Mouse (Mus musculus) embryonic facial prominence, embryonic 11.5 days (tissue): ENCODE measurements around the gene Dvl3. TPM values are rescaled to one million over a fixed set of nuclear protein-coding genes. Genes with fewer than 3 reads are reported as not detected.

ENCODE experiments used
- ATAC-seq: fragments of 200-750 bp; cut with Nextera tagmentation; replicated peaks from 2 replicates; pipeline ENCODE4 v1.8.0; 2017; ENCODE audit warnings: low read depth; ENCODE audit not compliant: insufficient number of reproducible peaks, low FRiP score, low TSS enrichment
- DNase-seq: peaks from one replicate; pipeline ENCODE4 v3.0.0-alpha.2; 2015; ENCODE audit warnings: low spot score
- H3K27ac ChIP-seq: fragments of 300-500 bp; sonication (generic); replicated peaks from 2 replicates; pipeline ENCODE4 v1.5.1; 2014; ENCODE audit warnings: mild to moderate bottlenecking, low read depth, low read length, control low read depth
- H3K27me3 ChIP-seq: fragments of 300-500 bp; sonication (generic); 2 replicates; pipeline ENCODE4 v1.6.1; 2014; ENCODE audit warnings: mild to moderate bottlenecking, low read length, moderate library complexity, mixed read lengths; ENCODE audit not compliant: control insufficient read depth, insufficient read depth
- H3K36me3 ChIP-seq: fragments of 300-500 bp; sonication (generic); replicated peaks from 2 replicates; pipeline ENCODE4 v1.6.1; 2014; ENCODE audit warnings: low read depth, mild to moderate bottlenecking, low read length, moderate library complexity, mixed read lengths; ENCODE audit not compliant: control insufficient read depth, insufficient read depth
- H3K4me1 ChIP-seq: fragments of 300-500 bp; sonication (generic); 2 replicates; pipeline ENCODE4 v1.6.1; 2014; ENCODE audit warnings: low read length, mixed read lengths; ENCODE audit not compliant: control insufficient read depth, insufficient read depth
- H3K4me2 ChIP-seq: fragments of 300-500 bp; sonication (generic); 2 replicates; pipeline ENCODE4 v1.6.1; 2014; ENCODE audit warnings: low read depth, mild to moderate bottlenecking, control low read depth, low read length, moderate library complexity
- H3K4me3 ChIP-seq: fragments of 300-500 bp; sonication (generic); 2 replicates; pipeline ENCODE4 v1.5.1; 2014; ENCODE audit warnings: low read depth, low read length, control low read depth
- H3K9ac ChIP-seq: fragments of 300-500 bp; sonication (generic); replicated peaks from 2 replicates; pipeline ENCODE4 v1.6.1; 2014; ENCODE audit warnings: mild to moderate bottlenecking, control low read depth, low read length
- H3K9me3 ChIP-seq: fragments of 300-500 bp; sonication (generic); replicated peaks from 2 replicates; pipeline ENCODE4 v1.6.1; 2016; ENCODE audit warnings: mild to moderate bottlenecking, low read length, inconsistent platforms, mixed read lengths; ENCODE audit not compliant: control insufficient read depth
- WGBS: fragments of 180-500 bp; shearing (Covaris S2); extraction: QIAGEN DNeasy Blood & Tissue Kit; methylation state at CpG from one replicate; pipeline ENCODE4 v1.1.7; 2014; 5-methylcytosine and 5-hydroxymethylcytosine counted together
- polyA plus RNA-seq: library from polyadenylated mRNA; unstranded; fragments of >200 nt; fragmentation: Nextera tagmentation; extraction: Ambion mirVana; gene quantifications from 2 replicates; pipeline ENCODE4 v1.2.1, GENCODE M21; 2014

The Dvl3 gene
- polyA plus RNA-seq, 1 experiment from 2014 or later = 37.1 TPM

GRCm38 (mm10) chr16:20537601-20538320 lies 21.0 kb downstream of the Dvl3 start:
- 50% methylated on average over 6 of the region's 6 CpGs for WGBS
- Histone ChIP-seq H3K9me3 (no peaks in the 10 kb centered on the region), H3K4me3 (no peak overlapping the region), H3K9ac (peak overlapping the region; percentile 33), H3K4me2 (peak overlapping the region; percentile 5), H3K27me3 (no peaks in the 10 kb centered on the region), H3K36me3 (peaks cover 3% of the 10 kb centered on the region), H3K27ac (no peak overlapping the region), H3K4me1 (peaks cover 3% of the 10 kb centered on the region)
- no peak for DNase-seq
- ATAC-seq = no peak

GRCm38 (mm10) chr16:20539649-20540048 lies 22.9 kb downstream of the Dvl3 start:
- no peak overlapping the region for H3K9ac ChIP-seq
- H3K4me1 ChIP-seq = peaks cover 3% of the 10 kb centered on the region
- 79% methylated on average over 3 of the region's 3 CpGs for WGBS
- no peak for DNase-seq
- no peak overlapping the region for H3K27ac ChIP-seq
- ATAC-seq = no peak
- no peaks in the 10 kb centered on the region for H3K27me3 ChIP-seq
- H3K4me3 ChIP-seq = no peak overlapping the region
- no peak overlapping the region for H3K4me2 ChIP-seq
- no peaks in the 10 kb centered on the region for H3K9me3 ChIP-seq
- H3K36me3 ChIP-seq = peaks cover 7% of the 10 kb centered on the region

GRCm38 (mm10) chr16:20540438-20540837 lies 23.7 kb downstream of the Dvl3 start:
- ATAC-seq (no peak), DNase-seq (no peak)
- Histone ChIP-seq H3K9me3 (no peaks in the 10 kb centered on the region), H3K36me3 (peaks cover 7% of the 10 kb centered on the region), H3K9ac (no peak overlapping the region), H3K27ac (no peak overlapping the region), H3K27me3 (no peaks in the 10 kb centered on the region), H3K4me1 (peaks cover 3% of the 10 kb centered on the region), H3K4me3 (no peak overlapping the region), H3K4me2 (no peak overlapping the region)
- 89% methylated on average over 4 of the region's 4 CpGs for WGBS

GRCm38 (mm10) chr16:20545696-20546095 lies 28.9 kb downstream of the Dvl3 start:
- no peak overlapping the region for H3K4me2 ChIP-seq
- WGBS = 95% methylated on average over 10 of the region's 10 CpGs
- H3K27ac ChIP-seq = no peak overlapping the region
- ATAC-seq = no peak
- H3K36me3 ChIP-seq = peaks cover 4% of the 10 kb centered on the region
- no peak for DNase-seq
- no peaks in the 10 kb centered on the region for H3K4me1 ChIP-seq
- H3K4me3 ChIP-seq = no peak overlapping the region
- no peaks in the 10 kb centered on the region for H3K9me3 ChIP-seq
- H3K27me3 ChIP-seq = no peaks in the 10 kb centered on the region
- no peak overlapping the region for H3K9ac ChIP-seq

- H3K9ac ChIP-seq = no peak overlapping the region
- no peaks in the 10 kb centered on the region for H3K4me1 ChIP-seq
- H3K36me3 ChIP-seq = peaks cover 14% of the 10 kb centered on the region
- 56% methylated on average over 5 of the region's 5 CpGs for WGBS
- no peak for ATAC-seq
- H3K9me3 ChIP-seq = no peaks in the 10 kb centered on the region
- H3K27ac ChIP-seq = no peak overlapping the region
- peak overlapping the region; percentile 70 for H3K4me2 ChIP-seq
- 0 out of 2 replicates have a peak overlapping the region, but pooled peaks have one; percentile 60 for H3K4me3 ChIP-seq
- DNase-seq = no peak
- no peaks in the 10 kb centered on the region for H3K27me3 ChIP-seq
Observed at GRCm38 (mm10) chr16:20547423-20547822, 30.6 kb downstream of the Dvl3 start.

- Histone ChIP-seq H3K4me3 (peak within 1 kb of the TSS; percentile 60), H3K27ac (peak within 1 kb of the TSS; percentile 67; the same call in 1 of the 2 replicates), H3K4me2 (peak within 1 kb of the TSS; percentile 70), H3K9ac (peak within 1 kb of the TSS; percentile 69), H3K36me3 (peaks cover 17% of the 10 kb centered on the region), H3K27me3 (no peaks in the 10 kb centered on the region), H3K4me1 (no peaks in the 10 kb centered on the region), H3K9me3 (no peaks in the 10 kb centered on the region)
- peak; percentile 98 for ATAC-seq
- WGBS = under 1% methylated on average over 56 of the region's 56 CpGs
- peak; percentile 100 for DNase-seq
Observed at GRCm38 (mm10) chr16:20548096-20548948, 31.5 kb downstream of the Dvl3 start, which contains the start of gene Abcf3. Gene Abcf3 (plus strand): TSS chr16:20548577.

- peak overlapping the region; percentile 50 for H3K4me2 ChIP-seq
- no peak overlapping the region for H3K27ac ChIP-seq
- H3K4me1 ChIP-seq = no peaks in the 10 kb centered on the region
- 52% methylated on average over 9 of the region's 9 CpGs for WGBS
- ATAC-seq (no peak), DNase-seq (no peak)
- peaks cover 18% of the 10 kb centered on the region for H3K36me3 ChIP-seq
- H3K27me3 ChIP-seq = no peaks in the 10 kb centered on the region
- H3K9ac ChIP-seq = peak overlapping the region; percentile 69
- H3K9me3 ChIP-seq = no peaks in the 10 kb centered on the region
- peak overlapping the region; percentile 60 for H3K4me3 ChIP-seq
Observed at GRCm38 (mm10) chr16:20549161-20549560, 32.4 kb downstream of the Dvl3 start.

GRCm38 (mm10) chr16:20551691-20552090 lies 34.9 kb downstream of the Dvl3 start:
- Histone ChIP-seq H3K4me1 (no peaks in the 10 kb centered on the region), H3K4me2 (no peak overlapping the region), H3K9me3 (no peaks in the 10 kb centered on the region), H3K9ac (no peak overlapping the region), H3K4me3 (no peak overlapping the region), H3K36me3 (peaks cover 15% of the 10 kb centered on the region), H3K27ac (no peak overlapping the region), H3K27me3 (no peaks in the 10 kb centered on the region)
- no peak for ATAC-seq
- no peak for DNase-seq
- 94% methylated on average over 5 of the region's 5 CpGs for WGBS
